Mouse (Mus musculus) naive thymus-derived CD4-positive, alpha-beta T cell, adult 2 months (primary cell): Measurements from ENCODE around the gene Ripk3.

Experiments
- DNase-seq: peaks from one replicate; pipeline ENCODE4 v3.0.0-alpha.2; 2011; ENCODE audit warnings: low read depth

Ripk3 gene

DNA sequence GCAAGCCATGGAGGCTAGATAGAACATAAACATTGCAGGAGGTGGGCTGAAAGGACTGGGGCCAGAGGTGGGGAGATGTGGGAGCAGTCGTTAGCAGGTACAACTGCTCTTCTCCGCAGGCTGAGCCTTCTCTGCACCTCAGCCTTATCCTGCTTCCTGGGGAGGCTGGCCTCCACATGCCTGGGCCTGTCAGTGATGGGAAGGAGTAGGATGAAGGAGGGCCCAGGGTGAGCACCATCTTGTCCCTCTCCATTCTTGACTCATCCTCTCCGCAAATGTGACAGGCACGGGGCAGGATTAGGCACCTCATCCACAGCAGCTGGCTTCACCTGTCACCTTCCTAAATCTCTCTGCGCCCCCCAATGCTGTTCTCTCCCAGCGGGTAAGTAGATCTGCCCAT lies 27.5 kb downstream of the Ripk3 start, which contains the start of gene Ltb4r2:
TSS of gene Ltb4r2 (plus strand) at position 266 of the 400 bp plus-strand sequence.
- DNase-seq = no peak

DNA sequence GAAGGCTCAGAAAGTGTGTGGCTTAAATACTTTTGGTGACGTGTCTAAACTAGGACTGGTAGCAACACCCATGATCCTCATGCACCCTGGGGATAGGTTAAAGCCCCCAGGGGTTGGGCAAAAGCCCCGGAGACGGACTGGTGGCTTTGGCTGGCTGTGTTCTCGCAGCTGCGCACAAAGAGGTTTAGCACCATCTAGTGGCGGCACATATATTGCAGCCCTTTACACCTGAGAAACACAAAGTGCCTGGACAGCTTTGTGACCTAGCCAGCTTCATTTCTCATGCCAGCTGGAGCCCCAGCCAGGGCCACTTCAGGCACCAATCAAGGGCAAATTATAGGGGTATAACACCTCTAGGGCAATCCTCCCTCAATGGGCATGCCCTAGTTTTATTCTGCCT lies 28.5 kb downstream of the Ripk3 start:
- DNase-seq = peak; percentile 86

DNA sequence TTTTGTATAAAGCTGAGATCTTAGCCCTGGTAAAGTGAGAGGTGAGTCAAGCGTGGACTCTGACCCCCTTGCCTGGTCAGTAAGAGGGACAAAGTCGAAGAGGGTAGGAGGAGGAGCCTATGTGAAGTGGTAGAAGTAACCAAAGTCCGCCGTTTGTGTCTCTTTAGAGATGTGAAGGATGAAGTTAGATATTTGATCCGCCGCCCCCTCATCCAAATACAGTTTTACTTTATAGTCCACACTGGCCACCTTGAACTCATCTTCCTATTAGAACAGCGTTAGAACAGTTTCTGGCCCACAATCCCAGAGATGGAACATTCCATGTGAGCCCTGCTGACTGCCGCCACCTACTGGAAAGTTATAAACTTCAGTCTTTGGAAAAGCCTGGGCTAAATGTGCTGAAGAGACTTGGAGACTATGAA lies 30.3 kb downstream of the Ripk3 start, which contains the start of gene Cideb:
TSS of gene Cideb (minus strand) at position 96 of the 422 bp plus-strand sequence.
- peak; percentile 59 for DNase-seq

DNA sequence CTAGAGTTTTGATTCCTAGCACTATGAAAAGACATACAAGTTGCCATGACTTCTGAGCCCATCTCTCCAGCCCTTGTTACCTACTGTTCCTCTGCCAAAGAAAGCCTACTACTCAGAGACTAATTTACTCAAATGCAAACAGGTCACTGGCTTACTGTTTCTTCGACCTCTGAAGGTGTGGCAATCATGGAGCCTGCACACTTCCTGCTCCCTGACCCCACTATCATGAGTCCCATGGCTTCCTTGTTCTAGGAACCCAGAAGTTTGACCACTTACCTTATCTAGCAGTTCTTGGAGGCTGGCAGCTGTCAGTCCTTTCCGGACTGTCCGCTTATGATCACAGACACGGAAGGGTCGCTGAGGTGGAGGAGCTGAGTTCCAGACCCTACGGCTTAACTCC lies 31.1 kb downstream of the Ripk3 start:
- DNase-seq = no peak

DNA sequence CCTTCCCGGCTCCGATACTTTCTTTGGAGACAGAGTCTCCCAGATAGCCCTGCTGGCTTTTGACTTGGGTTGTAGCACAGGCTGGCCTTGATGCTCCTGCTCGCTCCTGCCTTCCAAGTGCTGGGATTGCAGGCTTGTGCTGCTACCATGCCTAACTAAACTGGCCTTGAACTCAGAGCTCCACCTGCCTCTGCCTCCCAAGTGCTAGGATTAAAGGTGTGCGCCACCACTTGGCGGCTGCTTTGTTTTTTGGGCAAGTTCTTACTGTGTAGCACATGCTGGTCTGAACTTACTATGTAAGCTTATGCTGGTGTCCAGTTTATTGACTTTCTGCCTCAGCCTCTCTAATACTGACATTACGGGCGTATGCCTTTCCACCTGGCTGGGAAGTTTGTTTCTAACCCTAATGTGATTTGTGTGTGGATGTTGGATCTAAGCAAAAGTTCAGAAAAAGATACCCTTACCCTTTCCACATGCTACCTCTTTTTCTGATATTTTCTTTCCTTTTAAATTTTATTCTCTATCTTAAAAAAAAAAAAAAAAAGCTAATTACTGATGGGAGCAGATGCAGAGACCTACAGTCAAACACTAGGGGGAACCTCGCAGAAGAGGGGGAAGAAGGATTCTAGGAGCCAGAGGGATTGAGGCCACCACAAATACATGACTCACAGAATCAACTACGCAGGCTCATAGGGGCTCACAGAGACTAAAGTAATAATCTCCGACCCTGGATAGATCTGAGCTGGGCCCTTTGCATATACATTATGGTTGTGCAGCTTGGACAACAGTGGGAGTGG lies 41.4 kb downstream of the Ripk3 start:
- no peak for DNase-seq

DNA sequence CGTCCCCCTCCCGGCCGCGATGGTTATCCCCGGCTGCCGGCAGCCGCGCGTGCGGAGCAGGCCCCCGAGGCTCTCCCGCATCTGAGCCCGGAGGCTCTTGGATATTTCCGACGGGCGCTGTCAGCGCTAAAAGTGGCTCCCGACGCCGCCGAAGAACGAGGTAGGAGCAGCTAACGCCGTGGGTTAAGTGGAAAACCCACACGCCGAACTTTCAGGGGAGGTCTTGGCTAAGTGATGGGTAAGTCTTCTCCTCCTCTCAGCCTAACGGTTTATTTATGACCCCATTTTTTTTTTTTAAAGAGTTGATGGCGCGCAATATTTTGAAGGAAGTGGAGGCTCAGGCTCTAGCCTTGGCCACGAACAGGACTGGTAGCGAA lies 42.8 kb downstream of the Ripk3 start:
- DNase-seq = no peak

DNA sequence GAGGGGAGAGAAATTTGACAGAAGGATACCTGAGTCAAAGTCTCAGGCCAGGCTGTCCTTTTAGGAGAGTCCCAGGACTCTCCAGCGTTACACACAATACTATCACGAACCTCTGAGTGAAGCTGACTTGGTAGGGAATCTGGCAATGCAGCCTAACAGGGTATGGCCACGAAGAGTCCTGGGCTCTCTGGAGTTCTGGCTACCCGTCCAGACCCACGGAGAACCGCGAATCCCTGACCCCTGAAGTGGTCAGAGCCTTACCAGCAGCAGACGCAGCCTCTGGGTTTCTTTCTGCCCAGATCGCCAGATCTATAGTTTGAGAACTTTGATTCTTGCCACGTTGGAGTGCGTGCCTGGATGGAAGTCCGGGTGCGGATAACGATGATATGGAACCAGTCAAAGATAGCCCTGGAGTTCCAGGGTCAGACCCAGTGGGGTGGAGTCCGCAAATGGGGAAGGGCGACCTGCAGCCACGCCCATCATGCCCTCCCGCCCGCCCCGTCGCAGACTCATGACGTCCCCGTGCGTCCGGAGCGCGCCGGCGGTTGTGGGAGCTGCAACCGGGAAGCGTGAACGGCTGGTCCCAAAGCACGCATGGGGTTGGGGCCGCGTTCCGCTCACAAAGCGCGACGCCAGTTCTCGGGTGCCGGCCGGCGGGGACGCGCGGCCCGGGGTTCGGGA lies 43.3 kb downstream of the Ripk3 start, which contains the start of the genes Dhrs1 and Nop9:
TSS of gene Dhrs1 (minus strand) at position 511 of the 681 bp plus-strand sequence.
TSS of gene Nop9 (plus strand) at position 514 of the 681 bp plus-strand sequence.
- DNase-seq = peak; percentile 88

DNA sequence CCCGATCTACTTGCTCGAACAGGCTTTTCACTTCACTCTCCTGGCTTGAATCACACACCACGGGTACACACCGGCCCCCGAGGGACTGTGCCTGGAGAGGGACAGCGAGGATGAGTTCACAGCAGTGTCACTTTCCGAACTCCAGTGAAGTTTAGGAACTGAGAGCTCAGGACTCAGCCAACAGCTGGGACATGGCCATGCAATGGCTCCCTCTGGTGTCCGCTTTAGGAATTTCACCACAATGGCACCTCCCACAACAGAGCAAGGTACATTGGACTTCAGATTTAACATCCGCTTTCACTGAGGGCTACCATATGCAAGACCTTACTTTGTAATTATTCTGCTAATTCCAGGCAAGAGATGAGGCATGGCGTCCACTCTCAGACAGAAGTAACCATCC lies 45.0 kb downstream of the Ripk3 start:
- DNase-seq = peak; percentile 95

DNA sequence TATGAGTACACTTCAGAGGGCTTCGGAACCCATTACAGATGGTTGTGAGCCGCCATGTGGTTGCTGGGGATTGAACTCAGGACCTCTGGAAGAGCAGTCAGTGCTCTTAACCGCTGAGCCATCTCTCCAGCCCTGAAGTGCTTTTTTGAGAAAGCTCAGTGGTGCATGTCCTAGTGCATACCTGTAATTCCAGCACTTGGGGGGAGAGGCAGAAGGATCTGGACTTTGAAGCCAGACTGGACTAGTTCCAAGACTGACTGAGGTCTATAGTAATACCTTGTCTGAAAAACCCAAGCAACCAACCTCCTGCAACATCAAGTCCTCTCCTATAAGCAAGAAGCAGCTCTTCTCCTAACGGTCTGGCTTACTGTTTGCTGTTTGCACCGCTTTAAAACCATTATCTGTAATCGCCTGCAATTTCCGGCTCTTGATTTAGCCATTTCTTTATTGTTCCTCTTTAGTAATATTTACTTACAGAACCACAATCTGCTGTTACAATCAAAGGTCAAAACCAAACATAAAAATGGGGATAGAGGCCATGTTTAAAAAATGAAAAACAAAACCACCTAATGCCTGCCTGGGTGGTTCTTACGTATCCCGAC lies 51.5 kb downstream of the Ripk3 start:
- no peak for DNase-seq

DNA sequence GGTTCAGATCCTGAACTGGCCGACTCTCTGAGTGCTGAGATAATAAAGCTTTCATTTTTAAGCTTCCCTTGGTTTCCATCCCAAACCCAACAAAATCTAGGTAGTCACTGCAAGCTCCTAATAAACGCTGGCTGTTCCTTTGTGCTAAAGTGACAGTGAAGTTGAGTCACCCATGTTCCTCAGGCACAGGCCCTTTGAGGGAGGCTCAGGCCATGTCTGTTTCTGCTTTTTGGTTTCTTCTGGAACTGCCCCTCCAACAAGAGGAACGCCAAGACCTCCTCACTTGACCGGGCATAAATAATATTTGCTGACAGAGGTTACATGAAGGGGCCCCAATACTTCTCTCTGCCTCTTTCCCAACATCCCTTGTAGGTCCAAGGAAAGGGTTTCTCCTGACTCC lies 52.9 kb downstream of the Ripk3 start:
- DNase-seq = no peak

DNA sequence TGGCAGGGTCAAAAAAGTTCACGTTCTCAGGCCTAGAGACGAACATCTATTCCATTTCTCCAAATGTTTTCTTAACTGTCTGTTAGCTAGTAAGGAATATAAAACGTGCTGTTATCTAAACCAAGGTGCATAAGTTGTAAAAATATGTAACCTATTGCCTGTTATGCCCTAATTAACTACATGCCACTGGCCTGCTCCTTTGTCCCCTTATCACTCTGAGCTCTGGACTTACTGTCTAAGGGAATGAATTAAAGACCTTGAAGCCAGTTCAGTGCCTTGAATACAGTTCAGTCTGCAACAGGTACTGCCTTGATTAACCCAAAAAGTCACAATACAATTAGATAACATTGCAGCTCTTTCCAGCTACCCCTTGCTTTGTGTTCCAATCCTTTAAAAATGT lies 53.3 kb downstream of the Ripk3 start:
- DNase-seq = no peak
